Mouse (Mus musculus) CH12.LX (cell line): ENCODE data around the gene Mei4. TPM values are rescaled to one million over a fixed set of nuclear protein-coding genes. Genes with fewer than 3 reads are reported as not detected.

Source experiments
- DNase-seq: peaks from one replicate; pipeline ENCODE4 v3.0.0-alpha.2; 2013; ENCODE audit errors: extremely low read depth
- H3K27ac ChIP-seq: 2 replicates; pipeline ENCODE4 v1.5.1; 2012; ENCODE audit warnings: low read depth, mild to moderate bottlenecking, control low read depth, moderate library complexity; ENCODE audit not compliant: insufficient read depth
- H3K27me3 ChIP-seq: replicated peaks from 2 replicates; pipeline ENCODE3; 2012; ENCODE audit warnings: inconsistent platforms
- H3K36me3 ChIP-seq, 2 experiments: replicated peaks in 1 of 2; 2 replicates each; pipeline versions ENCODE3 to v1.6.1; 2012; ENCODE audit warnings: inconsistent platforms in 1 of 2, low read length in 1 of 2, mild to moderate bottlenecking in 1 of 2, mixed read lengths in 1 of 2, moderate library complexity in 1 of 2; ENCODE audit not compliant: control insufficient read depth in 1 of 2, insufficient read depth in 1 of 2
- H3K4me1 ChIP-seq, 2 experiments: 2 replicates each; pipeline ENCODE4 v1.6.1; 2012; ENCODE audit warnings: inconsistent platforms in 1 of 2, moderate library complexity in 1 of 2; ENCODE audit not compliant: insufficient read depth in 2 of 2, control insufficient read depth in 1 of 2
- H3K4me2 ChIP-seq: 2 replicates; pipeline ENCODE4 v1.6.1; 2012; ENCODE audit warnings: low read depth, mild to moderate bottlenecking, control low read depth; ENCODE audit not compliant: poor library complexity, insufficient read depth, severe bottlenecking
- H3K4me3 ChIP-seq, 3 experiments: fragments of 150-350 bp in 1 of 3; sonication (generic) in 1 of 3; replicated peaks in 1 of 3; 2 replicates each; pipeline versions ENCODE3 to v1.5.1; 2011 to 2012; ENCODE audit warnings: low read depth in 2 of 3, low read length in 2 of 3, mild to moderate bottlenecking in 2 of 3, moderate library complexity in 2 of 3, control low read depth in 1 of 3, improper control_type of control experiment in 1 of 3, inconsistent platforms in 1 of 3, mixed read lengths in 1 of 3; ENCODE audit not compliant: poor library complexity in 1 of 3
- H3K79me2 ChIP-seq: replicated peaks from 2 replicates; pipeline ENCODE4 v1.6.1; 2012; ENCODE audit warnings: mild to moderate bottlenecking, moderate library complexity; ENCODE audit not compliant: control insufficient read depth, poor library complexity, insufficient read depth, severe bottlenecking; ENCODE audit errors: extremely low read depth
- H3K9ac ChIP-seq: 2 replicates; pipeline ENCODE4 v1.6.1; 2012; ENCODE audit warnings: low read depth, mild to moderate bottlenecking, control low read depth, moderate library complexity; ENCODE audit not compliant: insufficient read depth
- H3K9me3 ChIP-seq: replicated peaks from 2 replicates; pipeline ENCODE3; 2012; ENCODE audit warnings: low read length, inconsistent platforms, mixed read lengths
- BHLHE40 ChIP-seq: IDR thresholded peaks from 2 replicates; pipeline ENCODE4 v1.6.1; 2011; ENCODE audit warnings: mild to moderate bottlenecking, low read depth, low read length, improper control_type of control experiment
- CHD1 ChIP-seq: IDR thresholded peaks from 2 replicates; pipeline ENCODE4 v1.6.1; 2012; ENCODE audit warnings: low read depth, low read length, improper control_type of control experiment, inconsistent platforms
- CHD2 ChIP-seq: IDR thresholded peaks from 2 replicates; pipeline ENCODE4 v1.6.1; 2011; ENCODE audit warnings: low read length, improper control_type of control experiment
- ELF1 ChIP-seq: IDR thresholded peaks from 2 replicates; pipeline ENCODE4 v1.6.1; 2014; ENCODE audit warnings: low read depth, mild to moderate bottlenecking, inconsistent platforms, low read length, improper control_type of control experiment
- ETS1 ChIP-seq: conservative IDR thresholded peaks from 2 replicates; pipeline ENCODE4 v1.6.1; 2012; ENCODE audit warnings: low read depth, mild to moderate bottlenecking, inconsistent platforms, low read length, improper control_type of control experiment, moderate library complexity
- GABPA ChIP-seq: IDR thresholded peaks from 2 replicates; pipeline ENCODE4 v1.6.1; 2012; ENCODE audit warnings: low read depth, low read length, improper control_type of control experiment, inconsistent platforms; ENCODE audit not compliant: insufficient replicate concordance
- HCFC1 ChIP-seq: IDR thresholded peaks from 2 replicates; pipeline ENCODE4 v1.6.1; 2012; ENCODE audit warnings: low read depth, mild to moderate bottlenecking, inconsistent platforms, low read length, improper control_type of control experiment
- JUN ChIP-seq: IDR thresholded peaks from 2 replicates; pipeline ENCODE4 v1.6.1; 2011; ENCODE audit warnings: low read depth, mild to moderate bottlenecking, low read length, improper control_type of control experiment, moderate library complexity; ENCODE audit not compliant: insufficient read depth
- JUND ChIP-seq: conservative IDR thresholded peaks from 2 replicates; pipeline ENCODE4 v1.6.1; 2011; ENCODE audit warnings: low read depth, low read length, improper control_type of control experiment
- KAT2A ChIP-seq: IDR thresholded peaks from 2 replicates; pipeline ENCODE4 v1.6.1; 2012; ENCODE audit warnings: low read length, improper control_type of control experiment, inconsistent platforms; ENCODE audit not compliant: insufficient replicate concordance
- MAX ChIP-seq: IDR thresholded peaks from 2 replicates; pipeline ENCODE4 v1.6.1; 2011; ENCODE audit warnings: low read length, improper control_type of control experiment
- MAZ ChIP-seq: IDR thresholded peaks from 2 replicates; pipeline ENCODE4 v1.6.1; 2012; ENCODE audit warnings: low read depth, mild to moderate bottlenecking, inconsistent platforms, low read length, improper control_type of control experiment, moderate library complexity
- MXI1 ChIP-seq: IDR thresholded peaks from 2 replicates; pipeline ENCODE4 v1.6.1; 2011; ENCODE audit warnings: mild to moderate bottlenecking, low read depth, low read length, improper control_type of control experiment
- NELFE ChIP-seq: IDR thresholded peaks from 2 replicates; pipeline ENCODE4 v1.6.1; 2011; ENCODE audit warnings: low read depth, low read length, improper control_type of control experiment
- NRF1 ChIP-seq: IDR thresholded peaks from 2 replicates; pipeline ENCODE4 v1.6.1; 2014; ENCODE audit warnings: low read depth, mild to moderate bottlenecking, inconsistent platforms, low read length, improper control_type of control experiment, moderate library complexity
- PAX5 ChIP-seq: IDR thresholded peaks from 2 replicates; pipeline ENCODE4 v1.6.1; 2012; ENCODE audit warnings: low read length, inconsistent platforms, mixed read lengths
- POLR2A ChIP-seq: IDR thresholded peaks from 2 replicates; pipeline ENCODE4 v1.6.1; 2011; ENCODE audit warnings: low read depth, mild to moderate bottlenecking, improper control_type of control experiment, low read length
- RCOR1 ChIP-seq: conservative IDR thresholded peaks from 2 replicates; pipeline ENCODE4 v1.6.1; 2012; ENCODE audit warnings: low read depth, mild to moderate bottlenecking, inconsistent platforms, low read length, improper control_type of control experiment
- SMC3 ChIP-seq: IDR thresholded peaks from 2 replicates; pipeline ENCODE4 v1.6.1; 2011; ENCODE audit warnings: low read depth, low read length, improper control_type of control experiment
- TBP ChIP-seq: conservative IDR thresholded peaks from 2 replicates; pipeline ENCODE4 v1.6.1; 2011; ENCODE audit warnings: low read depth, low read length, improper control_type of control experiment
- UBTF ChIP-seq: IDR thresholded peaks from 2 replicates; pipeline ENCODE4 v1.6.1; 2012; ENCODE audit warnings: low read depth, mild to moderate bottlenecking, inconsistent platforms, low read length, improper control_type of control experiment, moderate library complexity
- USF1 ChIP-seq: IDR thresholded peaks from 2 replicates; pipeline ENCODE4 v1.6.1; 2014; ENCODE audit warnings: low read depth, mild to moderate bottlenecking, inconsistent platforms, low read length, improper control_type of control experiment
- ZC3H11A ChIP-seq: IDR thresholded peaks from 2 replicates; pipeline ENCODE4 v1.6.1; 2012; ENCODE audit warnings: low read depth, mild to moderate bottlenecking, inconsistent platforms, low read length, improper control_type of control experiment
- ZNF384 ChIP-seq: IDR thresholded peaks from 2 replicates; pipeline ENCODE4 v1.6.1; 2012; ENCODE audit warnings: low read depth, low read length, improper control_type of control experiment, inconsistent platforms
- dilution Hi-C: fragments of 300-500 bp; cut with MboI; formaldehyde crosslinking; loops from 2 replicates; pipeline ENCODE4 v1.14.3; 2020; ENCODE audit warnings: low sequenced_read_pairs; ENCODE audit not compliant: extremely low pct_unique_long_range_greater_than_20kb, extremely low pct_ligation_motif_present
- in situ Hi-C: fragments of 300-500 bp; cut with MboI; formaldehyde crosslinking; loops from 3 replicates; pipeline ENCODE4 v1.14.3; 2019; ENCODE audit warnings: low sequenced_read_pairs, low pct_ligation_motif_present, low pct_unique_long_range_greater_than_20kb, mixed read lengths
- polyA plus RNA-seq: library from polyadenylated mRNA; unstranded; fragments of >175 nt; gene quantifications from 2 replicates; pipeline ENCODE4 v1.2.1, GENCODE M21; 2012; ENCODE audit warnings: low read depth; ENCODE audit not compliant: insufficient read length
- total RNA-seq, 2 experiments: library from RNA; depleted of rRNA; stranded (reverse); fragments of 300-350 nt in 1 of 2; fragments of >200 nt in 1 of 2; gene quantifications; 2 replicates each; pipeline ENCODE4 v1.2.3; 2012 to 2014

Gene Mei4
- total and polyA plus RNA-seq, 3 experiments, result not detected

- Histone ChIP-seq H3K4me1 (no peaks in the 10 kb centered on the region), H3K79me2 (no peaks in the 10 kb centered on the region), H3K36me3 (no peaks in the 10 kb centered on the region), H3K4me2 (no peak overlapping the region), H3K4me3 (no peak overlapping the region), H3K9ac (no peak overlapping the region), H3K27me3 (no peaks in the 10 kb centered on the region), H3K9me3 (no peaks in the 10 kb centered on the region), H3K27ac (no peak overlapping the region)
- TF ChIP-seq JUN, result no peak
- TF ChIP-seq BHLHE40, result no peak
- no peak for TF ChIP-seq UBTF
- TF ChIP-seq PAX5, result no peak
- no peak for TF ChIP-seq NELFE
- TF ChIP-seq USF1, result no peak
- TF ChIP-seq ETS1, result no peak
- no peak for TF ChIP-seq JUND
- TF ChIP-seq CHD2, result no peak
- TF ChIP-seq MAZ, result no peak
- TF ChIP-seq MAX, result no peak
- TF ChIP-seq NRF1, result no peak
- no peak for TF ChIP-seq MXI1
- no peak for TF ChIP-seq TBP
- no peak for TF ChIP-seq GABPA
- TF ChIP-seq ZC3H11A, result no peak
- no peak for TF ChIP-seq SMC3
- no peak for TF ChIP-seq KAT2A
- TF ChIP-seq ELF1, result no peak
- no peak for TF ChIP-seq ZNF384
- no peak for DNase-seq
- dilution Hi-C loops, result no loop called here
- in situ Hi-C loops, result no loop called here
Observed at GRCm38 (mm10) chr9:81827560-81827959, 35.9 kb upstream of the Mei4 start.

- Histone ChIP-seq H3K4me2 (no peak overlapping the region), H3K9me3 (no peaks in the 10 kb centered on the region), H3K4me3 (no peak overlapping the region), H3K4me1 (no peaks in the 10 kb centered on the region), H3K27me3 (no peaks in the 10 kb centered on the region), H3K27ac (no peak overlapping the region), H3K36me3 (no peaks in the 10 kb centered on the region), H3K79me2 (no peaks in the 10 kb centered on the region), H3K9ac (no peak overlapping the region)
- DNase-seq, result no peak
- TF ChIP-seq JUND (no peak), USF1 (no peak), HCFC1 (no peak), RCOR1 (no peak), ETS1 (no peak), JUN (no peak), CHD1 (no peak), PAX5 (no peak), ZC3H11A (no peak), KAT2A (no peak), POLR2A (no peak)
- dilution Hi-C loops (no loop called here), in situ Hi-C loops (no loop called here)
Observed at GRCm38 (mm10) chr9:81834056-81834455, 29.4 kb upstream of the Mei4 start.
